Mouse (Mus musculus): ENCODE measurements around the gene Cfap299.
"Not testable (repeated sequence)": the region's sequence is repeated elsewhere in the genome, so short reads cannot be mapped to it uniquely, and the experiment has no call there.

Cfap299 gene

DNA sequence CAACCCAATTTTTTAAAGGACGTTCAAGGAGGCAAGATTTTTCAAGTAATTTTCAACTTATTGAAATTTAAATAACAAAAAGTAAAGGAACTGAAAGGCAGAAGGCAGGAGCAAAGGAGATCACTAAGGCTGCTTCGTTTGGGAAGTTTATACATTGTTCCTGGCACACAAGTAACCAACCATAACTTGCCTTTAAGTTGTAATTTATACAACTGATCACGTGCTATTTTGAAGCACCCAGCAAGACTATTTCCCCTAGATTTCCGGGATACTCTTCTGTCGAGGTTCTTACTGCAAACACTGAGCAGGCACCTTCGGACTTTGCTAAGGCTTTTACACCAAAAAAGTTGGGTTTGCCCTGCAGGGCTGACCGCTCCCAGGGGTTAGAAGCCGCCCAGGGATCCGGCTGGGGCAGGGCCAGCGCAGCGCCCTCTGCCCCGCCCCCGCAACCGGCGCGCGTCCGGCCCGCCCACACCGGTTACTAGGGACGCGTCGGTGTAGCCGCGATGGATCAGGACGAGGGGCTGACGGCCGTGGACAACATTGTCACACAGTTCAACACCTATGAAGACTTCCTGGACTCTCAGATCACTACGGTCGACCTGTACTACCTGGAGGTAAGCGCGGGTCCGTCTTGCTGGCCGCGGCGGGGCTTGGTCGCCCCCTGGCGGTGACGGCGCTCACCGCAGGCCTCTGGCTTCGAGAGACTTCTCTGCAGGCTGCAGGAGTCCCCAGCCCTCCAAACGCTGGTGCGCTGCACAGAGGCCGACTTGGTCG lies at the start of gene Cfap299:
Gene Cfap299 (plus strand): TSS at position 457 of the 777 bp plus-strand sequence.
- DNase-seq (ENCODE audit: low read depth): peak; percentile 68

DNA sequence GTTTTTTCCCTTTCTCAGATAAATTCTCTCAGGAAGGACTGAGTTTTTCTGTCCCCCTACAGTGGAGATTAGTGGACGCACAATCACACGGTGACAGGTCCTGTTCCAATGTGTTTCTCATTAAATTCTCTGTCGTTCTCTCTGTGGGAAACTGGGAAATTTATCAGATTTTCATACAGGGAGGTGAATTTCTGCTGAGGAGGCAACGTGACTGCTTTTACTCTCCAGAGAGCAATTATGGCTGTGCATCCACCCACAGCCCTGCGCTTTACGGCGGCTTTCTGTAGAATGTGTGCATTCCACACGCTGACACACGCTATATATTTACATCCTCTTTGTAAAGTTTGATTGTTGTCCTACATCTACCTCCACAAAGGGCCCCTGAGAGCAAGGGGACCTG lies 47.1 kb upstream of the Cfap299 start:
- no peak for DNase-seq (ENCODE audit: low read depth)

DNA sequence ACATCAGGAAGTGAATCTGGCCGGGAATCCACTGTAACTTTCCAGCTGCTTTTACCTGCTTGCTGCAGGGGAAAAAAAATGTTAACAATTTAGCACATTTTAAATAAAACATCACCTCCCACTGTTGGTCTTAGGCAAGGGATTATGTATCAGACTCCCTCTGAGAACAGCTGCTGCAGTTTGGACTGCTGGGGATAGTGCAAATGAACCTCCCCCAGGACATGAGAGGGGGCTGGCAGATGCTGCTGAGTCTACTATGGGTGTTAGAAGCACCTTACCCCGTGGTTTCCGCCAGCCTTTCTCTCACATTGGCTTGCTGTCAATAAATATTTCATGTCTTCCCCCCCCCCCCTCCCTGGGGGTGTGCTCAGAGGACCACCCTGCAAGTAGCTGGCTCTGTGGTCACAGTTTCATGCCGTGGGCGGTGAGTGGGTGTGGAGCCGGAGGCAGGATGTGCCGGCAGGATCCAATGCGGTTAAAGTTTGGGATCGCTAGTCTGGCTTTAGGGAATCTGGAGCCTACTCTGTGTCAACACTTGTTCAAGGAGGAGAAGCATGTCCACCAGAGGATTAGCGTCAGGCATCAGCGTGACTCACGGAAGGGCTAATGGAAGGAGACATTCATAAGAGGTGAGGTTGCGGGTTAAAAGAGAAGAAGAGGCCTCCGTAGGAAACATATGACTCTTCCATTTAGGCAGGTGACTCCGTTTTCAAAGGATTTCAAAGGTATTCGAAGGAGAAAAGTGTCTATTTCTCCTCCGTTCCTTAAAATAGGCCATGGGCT lies 45.2 kb upstream of the Cfap299 start:
- no peak for DNase-seq (ENCODE audit: low read depth)

DNA sequence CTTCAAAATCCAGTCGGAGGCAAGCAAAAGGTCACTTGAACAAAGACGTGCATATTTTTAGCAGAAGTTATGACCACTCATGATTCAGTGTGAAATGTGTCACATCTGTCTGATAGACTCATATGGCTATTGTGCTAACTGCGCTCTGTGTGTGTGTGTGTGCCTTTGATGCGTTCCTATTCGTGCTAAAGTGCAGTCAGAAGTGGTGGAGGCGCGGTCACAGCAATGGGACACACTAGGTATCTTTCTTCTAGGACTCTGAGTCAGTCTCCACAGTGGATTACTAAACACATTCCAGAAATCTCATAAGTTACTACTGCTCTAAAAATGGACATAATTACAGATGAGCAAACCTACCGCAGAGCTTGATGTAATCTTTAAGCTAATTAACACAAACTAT lies 38.5 kb upstream of the Cfap299 start:
- DNase-seq (ENCODE audit: low read depth): no peak

DNA sequence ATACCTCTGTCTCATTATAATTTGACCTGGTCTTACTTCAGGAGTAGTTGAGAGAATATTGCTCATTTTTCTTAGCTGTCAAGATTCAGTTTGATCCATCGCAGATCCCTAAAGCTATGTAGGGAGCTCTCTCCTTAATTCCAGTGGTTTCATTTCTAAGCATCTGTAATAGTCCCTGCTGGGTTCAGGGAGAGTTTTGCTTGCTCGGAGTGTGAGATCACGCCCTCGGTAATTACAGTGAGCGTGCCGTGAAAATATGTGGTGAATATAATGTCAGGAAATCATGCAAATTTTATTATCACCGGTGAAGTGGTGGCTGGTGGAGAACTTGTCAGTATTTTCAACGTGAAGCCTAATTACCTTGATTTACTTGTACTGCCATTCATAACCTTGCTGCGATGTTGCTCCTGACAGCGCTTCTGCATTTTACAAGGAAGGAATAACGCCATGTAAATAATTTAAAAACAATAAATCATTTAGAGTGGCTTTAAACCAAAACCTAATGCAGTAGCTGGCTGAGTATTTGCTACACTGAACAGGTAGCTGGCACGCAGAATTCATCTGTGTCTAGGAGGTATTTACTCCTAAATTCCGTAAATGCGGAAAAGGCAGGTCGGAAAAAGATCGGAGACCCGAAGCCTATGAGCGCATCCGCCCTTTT lies 36.6 kb upstream of the Cfap299 start:
- DNase-seq (ENCODE audit: low read depth): no peak

DNA sequence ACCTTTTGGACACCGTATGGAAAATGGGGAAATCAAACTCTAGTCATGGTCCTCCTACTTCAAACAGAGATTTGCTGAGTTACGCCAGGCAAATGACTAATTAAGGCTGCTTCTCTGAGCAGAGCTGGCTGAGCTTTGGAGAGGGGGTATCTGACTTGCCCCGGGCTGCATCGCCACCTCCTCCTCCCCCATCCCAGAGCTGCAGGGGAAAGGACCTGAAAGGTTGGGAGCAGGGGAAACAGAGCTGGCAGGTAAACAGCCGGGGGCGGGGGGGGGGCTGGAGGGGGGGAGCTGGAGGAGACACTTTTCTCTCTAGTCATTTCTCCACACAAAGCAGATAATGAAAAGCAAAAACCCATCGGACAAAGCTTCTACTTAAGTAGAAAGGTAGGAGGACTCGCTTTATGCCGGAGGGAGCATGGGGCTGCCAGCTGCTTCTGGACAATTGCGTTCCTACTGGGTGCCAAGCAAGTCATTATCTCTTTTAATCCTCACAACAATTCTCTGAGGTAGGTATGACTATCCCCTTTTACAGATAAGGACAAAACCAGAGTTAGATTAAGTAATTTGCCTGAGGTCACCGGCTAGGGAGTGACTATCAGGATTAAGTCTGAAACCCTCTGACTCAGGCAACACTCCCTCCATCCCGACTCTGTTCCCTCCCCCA lies 35.9 kb upstream of the Cfap299 start:
- DNase-seq (ENCODE audit: low read depth): no peak

DNA sequence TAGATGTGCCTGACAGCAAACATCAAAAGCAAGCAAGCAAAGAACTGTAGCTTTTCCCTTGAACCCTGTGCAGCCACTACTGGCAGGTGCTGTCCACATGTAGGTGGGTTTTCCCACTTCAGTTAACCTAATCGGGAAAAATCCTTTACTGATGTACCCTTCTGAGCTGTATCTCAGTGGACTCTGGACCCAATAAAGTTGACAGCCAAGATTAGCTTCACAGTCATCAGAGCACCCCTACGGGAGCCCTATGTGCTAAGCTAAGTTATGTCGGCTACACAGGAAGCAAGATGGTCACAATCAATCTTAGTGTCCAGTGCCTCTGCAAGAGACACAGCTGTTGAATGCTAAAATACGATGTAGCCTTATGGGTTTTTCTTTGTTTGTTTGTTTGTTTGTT lies 29.0 kb upstream of the Cfap299 start:
- no peak for DNase-seq (ENCODE audit: low read depth)

DNA sequence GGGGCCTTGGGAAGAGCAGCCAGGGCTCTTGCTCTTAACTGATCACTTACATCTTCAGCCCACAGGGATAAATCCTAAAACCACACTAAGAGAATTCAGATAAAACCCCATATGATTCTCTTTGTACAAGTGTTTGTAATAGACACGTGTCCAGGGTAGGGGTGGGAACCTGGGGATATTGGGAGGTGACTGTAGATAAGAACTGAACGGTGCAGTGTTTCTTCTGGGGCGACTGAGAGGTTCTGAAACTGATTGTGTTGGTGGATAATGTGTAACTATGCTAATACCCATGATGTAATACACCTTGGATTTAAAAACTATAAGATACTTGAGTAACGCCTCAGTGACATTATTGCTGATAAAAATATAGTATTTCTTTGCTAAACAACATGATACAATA lies 23.4 kb upstream of the Cfap299 start:
- no peak for DNase-seq (ENCODE audit: low read depth)

DNA sequence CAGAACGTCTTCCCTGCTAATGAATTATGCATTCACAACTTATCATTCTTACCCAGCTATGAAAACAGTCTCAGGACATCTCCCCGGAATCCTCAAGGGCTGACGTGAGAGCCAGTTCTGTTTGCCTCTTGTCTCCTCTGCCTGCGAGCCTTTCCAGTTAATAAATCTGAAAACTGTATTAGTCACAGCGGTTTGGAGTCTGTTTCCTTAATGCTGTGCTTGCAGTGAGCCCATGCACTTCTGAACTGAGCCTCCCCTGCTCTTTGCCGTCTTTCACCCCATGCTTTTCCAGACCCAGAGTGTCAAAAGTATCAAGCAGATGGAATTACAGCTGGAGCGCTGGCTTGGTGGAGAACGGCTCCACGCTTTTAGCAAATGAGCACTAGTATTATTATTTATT lies 22.6 kb upstream of the Cfap299 start:
- no peak for DNase-seq (ENCODE audit: low read depth)

DNA sequence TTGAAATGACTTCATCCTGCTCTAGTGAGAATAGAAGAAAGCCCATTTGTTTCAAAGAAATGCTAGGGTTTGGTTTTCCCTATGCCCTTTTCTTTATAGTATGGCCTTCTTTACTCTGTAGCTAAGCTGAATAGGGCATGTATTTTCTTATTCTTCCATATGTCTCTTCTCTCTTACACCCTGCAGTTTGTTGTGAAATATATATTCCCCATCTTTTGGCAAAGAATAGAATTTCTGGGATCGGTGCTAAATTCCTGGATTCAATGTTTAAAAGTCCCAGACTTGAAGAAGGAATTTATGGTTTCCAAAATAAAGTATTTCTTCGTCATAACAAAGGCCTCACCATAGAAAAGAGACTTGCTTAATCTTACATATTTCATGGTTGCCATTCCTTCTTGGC lies 2.5 kb upstream of the Cfap299 start:
- DNase-seq (ENCODE audit: low read depth): no peak

DNA sequence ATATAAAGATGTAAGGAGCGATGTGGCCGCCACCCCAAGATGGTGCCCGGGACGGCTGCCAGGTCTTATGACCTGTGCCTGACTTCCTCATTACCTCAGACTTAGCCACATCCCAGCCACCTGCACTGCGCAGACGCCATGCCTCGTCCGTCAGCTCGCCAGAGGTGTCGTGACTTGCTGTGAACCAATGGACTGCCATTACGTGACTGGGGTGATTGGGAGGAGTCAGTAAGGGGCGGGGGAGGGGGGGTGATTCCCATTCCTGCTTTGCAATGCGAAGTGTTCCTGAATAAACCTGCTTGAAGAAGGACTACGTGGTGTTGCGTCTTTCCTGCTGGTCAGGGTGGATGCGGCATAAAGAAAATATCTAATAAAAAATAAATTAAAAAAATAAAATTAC lies 14.6 kb downstream of the Cfap299 start:
- DNase-seq (ENCODE audit: low read depth): not testable (repeated sequence)

DNA sequence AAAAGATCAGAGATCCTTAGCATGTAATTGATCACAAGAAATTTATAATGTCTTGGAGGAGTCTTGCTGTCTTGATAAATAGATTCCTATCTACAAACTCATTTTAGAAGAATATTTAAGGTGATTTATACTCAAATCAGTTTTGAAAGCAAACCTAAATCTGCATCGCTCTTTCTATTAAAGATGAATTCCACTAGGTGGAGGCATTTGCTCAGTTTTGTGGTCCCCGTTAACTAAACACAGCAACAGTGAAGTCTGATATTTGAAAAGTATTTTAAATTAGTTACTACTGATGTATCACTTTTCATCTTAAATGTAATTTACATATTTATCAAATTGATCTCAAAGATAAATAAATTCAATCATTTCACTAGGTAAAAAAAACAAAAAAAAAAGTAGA lies 15.5 kb downstream of the Cfap299 start:
- DNase-seq (ENCODE audit: low read depth): no peak

DNA sequence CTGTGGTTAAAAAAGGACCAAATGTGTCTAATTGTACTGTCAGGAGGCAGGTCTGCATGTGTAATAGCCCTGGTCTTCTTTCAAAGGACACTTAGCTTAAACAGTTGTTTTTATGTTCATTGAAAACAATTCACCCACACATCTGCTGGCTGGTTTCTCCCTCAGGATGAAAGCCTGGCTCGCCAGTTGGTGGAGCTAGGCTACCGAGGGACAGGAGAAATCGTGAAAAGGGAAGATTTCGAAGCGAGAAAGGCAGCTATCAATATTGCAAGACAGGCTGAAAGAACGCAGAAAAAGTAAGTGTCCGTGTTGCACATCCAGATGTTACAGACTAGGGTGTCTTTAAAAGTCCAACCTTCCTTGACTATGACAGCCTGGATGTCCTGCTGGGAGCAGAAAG lies 17.0 kb downstream of the Cfap299 start:
- DNase-seq (ENCODE audit: low read depth): no peak

DNA sequence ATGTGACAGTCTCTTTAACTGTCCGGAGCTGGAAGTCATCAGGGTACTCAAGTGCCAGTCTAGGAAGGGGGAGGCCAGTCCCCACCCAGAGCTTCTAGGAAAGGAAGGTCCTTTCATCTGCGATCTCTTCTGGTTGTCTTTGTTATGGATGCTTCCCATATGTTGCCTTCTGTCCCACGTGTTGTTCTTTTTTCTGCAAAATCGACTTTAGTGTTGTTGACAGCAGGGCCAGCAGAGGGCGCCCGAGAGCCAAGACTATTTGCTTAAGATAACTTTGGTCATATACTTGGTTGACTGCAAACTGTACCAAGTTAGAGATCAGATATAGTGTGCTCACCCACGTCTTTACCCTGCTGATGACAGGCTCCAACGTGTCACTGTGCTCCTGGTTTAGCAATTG lies 19.5 kb downstream of the Cfap299 start:
- peak; percentile 56 for DNase-seq (ENCODE audit: low read depth)

DNA sequence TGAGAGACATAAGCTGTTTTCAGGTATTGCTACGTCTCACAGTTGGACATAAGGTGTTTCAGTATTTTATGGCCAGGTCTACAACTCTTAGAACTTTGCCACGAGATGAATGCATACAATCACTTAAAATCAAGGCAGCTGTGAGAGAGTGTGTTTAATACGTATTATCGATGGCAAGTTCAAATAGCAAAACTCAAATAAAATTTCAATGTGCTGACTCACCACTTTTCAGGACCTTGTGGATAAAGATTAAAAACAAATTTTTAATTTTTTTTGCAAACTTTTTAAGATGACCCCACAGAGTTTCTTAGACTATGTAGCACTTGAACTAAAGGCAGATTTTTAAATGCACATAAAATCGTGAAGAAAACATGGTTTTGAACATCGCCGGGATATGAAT lies 30.8 kb downstream of the Cfap299 start:
- no peak for DNase-seq (ENCODE audit: low read depth)

DNA sequence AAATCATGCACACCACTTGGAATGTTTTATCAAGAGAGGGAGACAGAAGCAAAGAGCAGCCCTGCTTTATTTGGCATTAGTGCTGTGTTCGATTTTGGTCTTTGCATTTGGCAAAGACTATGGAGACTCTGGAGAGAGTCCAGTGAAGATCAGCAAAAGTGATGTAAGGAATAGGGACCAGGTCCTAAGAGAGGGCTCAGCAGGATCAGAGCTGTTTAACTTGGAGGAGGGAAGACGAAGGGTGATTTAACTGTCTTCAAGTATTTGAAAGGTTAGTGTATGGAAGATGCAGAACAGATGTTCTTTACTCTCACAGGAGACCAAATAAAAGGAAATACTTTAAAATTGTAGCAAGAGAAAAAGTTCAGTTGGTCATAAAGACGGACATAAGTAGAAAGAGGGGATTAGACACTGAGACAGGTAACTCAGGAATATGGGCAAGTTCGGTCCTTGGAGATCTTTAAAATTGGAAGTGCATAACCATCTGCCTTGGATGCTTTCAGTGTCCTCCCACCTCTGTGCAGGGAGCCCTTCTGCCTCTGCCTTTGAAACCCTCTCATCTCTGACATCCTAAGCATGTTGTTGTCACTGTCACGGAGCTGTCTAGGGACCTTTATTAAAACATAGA lies 31.8 kb downstream of the Cfap299 start:
- DNase-seq (ENCODE audit: low read depth): no peak

DNA sequence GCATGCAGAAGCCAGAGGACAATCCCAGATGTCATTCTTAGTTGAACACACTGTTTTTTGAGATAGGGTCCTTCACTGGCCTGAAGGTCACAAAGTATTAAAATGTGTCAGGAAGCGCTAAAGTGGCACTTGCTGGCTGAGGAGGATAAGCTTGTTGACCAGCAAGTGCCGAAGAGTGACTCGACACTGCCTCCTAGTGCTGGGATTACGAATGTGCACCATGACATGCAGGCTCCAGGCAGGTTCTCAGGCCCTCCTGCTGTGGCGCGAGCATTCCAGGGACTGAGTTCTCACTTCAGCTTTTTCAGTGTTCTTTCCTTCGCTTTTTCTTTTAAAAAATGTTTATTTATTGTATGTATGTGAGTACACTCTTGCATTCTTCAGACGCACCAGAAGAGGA lies 34.3 kb downstream of the Cfap299 start:
- DNase-seq (ENCODE audit: low read depth): no peak

DNA sequence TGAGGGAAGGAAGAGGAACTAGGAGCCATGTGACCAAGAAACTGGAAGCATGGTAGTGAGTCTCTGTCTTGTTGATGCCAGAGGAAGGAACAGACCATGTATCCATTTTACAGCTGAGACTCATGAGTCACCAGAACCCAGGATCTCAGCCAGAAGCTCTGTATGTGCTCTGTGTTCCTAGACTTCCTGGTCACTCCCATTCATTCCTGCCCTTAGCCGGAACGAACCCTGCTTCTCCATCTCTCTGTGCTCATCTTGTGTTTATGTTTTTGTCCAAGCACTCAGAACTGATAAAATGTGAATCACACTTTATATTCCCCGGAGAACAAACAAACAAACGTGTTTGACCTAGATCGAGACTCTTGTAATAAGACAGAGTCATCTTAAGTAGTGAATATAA lies 36.2 kb downstream of the Cfap299 start:
- DNase-seq (ENCODE audit: low read depth): no peak

DNA sequence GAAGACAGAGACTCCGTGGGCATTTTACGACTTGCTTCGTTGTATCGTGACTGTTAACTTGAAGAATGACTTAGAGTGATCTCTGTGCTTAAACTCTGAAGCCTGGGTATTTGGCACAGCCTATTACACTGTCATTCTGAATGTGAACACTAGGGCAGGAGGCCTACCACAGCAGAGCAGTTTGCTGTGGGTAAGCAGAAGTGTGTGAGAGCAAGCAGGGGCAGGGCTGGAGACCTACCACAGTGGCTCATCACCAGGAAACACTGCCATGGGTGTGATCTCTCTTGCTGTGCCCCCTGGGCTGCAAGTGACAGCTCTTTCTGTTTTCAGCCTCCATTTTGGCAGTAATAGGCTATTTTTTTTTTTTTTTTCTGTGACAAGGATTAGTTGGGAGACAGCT lies 39.7 kb downstream of the Cfap299 start:
- no peak for DNase-seq (ENCODE audit: low read depth)

DNA sequence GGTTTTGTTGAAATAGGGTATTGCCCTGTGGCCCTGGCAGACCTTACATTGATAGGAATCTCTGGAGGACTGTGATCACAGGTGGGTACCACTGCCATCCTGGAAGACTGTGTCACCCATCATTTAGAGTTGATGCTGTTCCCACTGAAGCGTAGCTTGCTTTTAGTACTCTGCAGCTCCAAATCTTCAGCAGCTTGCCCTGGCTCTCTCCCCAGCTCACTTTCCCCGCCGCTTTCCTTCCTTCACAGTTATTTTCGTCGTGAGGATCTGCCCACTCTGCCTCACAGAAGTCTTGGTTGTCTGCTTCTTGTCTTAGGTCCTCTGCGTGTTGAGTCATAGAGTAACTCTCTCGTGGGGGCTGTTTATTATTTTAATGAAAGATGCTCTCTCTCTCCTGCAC lies 40.3 kb downstream of the Cfap299 start:
- DNase-seq (ENCODE audit: low read depth): no peak

DNA sequence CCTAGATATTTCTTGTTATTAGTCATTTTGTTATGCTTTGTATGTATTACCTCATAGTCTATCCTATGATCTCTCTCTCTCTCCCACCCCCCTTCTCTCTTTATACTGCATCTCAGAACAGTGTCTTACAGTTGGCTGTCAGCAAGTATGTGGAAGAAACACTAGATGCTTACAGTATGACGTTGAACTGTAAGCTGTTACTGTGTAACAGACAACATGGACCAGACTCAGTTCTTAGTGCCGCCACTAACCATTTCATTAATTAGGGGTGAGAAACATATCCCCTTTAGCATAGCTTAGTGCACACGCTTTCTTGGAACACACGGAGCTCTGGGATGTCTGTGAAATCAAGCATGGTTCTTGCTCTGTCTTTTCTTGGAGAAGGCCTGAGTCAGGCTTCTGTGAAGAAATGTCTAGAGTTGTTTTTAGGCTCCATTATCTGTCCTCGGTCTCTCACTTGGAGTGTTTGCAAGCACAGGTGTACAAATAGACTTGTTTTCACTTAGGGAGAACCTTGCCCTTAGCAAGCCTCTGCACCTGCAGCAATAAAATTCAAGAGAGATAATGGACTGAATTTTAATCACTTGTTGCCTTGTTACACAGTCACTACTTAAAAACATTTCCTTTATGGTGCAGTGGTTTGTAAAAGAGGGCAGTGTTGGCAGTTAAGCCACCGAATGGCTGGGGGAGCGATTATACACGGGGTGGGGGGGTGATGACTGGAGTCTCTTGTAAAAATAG lies 47.1 kb downstream of the Cfap299 start:
- no peak for DNase-seq (ENCODE audit: low read depth)

DNA sequence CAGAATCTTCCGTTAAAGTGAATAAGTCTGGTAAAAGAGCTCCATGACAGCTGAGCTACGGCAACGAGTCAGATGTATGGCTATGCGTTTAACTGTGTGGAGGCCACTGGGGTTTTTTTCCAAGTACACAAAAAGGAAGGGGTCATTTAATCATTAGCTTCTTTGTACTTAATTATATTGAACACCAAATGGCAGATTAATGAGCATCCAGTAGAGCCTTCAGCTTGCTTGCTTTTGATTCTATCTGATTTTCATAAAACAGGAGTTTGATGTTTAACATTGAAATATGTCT lies 47.6 kb downstream of the Cfap299 start:
- no peak for DNase-seq (ENCODE audit: low read depth)

All from induced T-regulatory cell, adult 2 months (primary cell).